Mouse (Mus musculus): ENCODE measurements around the gene Cpn1. TPM values are rescaled to one million over a fixed set of nuclear protein-coding genes. Genes with fewer than 3 reads are reported as not detected.

The Cpn1 gene
- polyA plus RNA-seq, 1 experiment = 0.27 TPM

DNA sequence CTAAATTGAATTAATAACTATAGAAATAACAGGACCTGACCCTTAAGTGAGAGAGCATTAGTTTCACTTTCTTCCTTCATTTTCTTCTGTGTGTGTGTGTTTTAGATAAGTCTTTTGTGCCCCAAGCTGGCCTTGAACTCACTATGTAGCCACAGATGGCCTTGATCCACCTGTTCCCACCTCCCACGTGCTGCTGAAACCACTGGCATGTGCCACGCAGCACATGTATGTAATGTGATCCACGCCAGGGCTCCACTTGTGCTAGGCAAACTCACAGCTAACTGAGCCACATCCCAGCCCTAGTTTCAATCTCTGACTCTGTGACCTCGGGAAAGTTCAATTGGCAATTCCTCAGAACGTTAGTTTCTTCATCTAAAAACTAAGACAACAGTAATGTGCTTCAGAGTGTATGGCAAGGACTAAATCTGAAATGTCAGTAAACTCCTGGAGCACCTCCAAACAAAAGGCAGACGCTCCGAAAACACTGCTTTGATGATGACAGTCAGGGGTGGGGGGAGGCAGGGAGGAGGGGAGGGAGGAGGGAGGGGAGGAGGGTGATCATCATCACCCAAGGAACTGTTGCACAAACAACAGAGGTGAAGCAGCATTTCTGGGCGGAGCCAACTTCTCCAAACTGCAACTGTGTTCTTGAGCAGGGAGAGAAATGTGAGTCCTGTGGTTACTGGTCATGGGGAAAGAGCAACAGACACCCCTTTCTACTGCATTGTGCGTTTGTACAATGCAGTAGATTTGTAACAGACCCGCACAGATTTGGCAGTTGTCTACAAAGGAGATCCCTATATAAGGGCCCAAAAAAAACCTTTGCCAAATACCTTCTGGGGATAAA is 60.0 kb downstream of the Cpn1 start:
- Histone ChIP-seq H3K36me3 (ENCODE audit: control insufficient read depth, insufficient read depth, low read length) (no peaks in the 10 kb centered on the region), H3K4me1 (replicated peaks; ENCODE audit: control insufficient read depth, insufficient read depth, low read length) (no peaks in the 10 kb centered on the region), H3K27ac (ENCODE audit: control insufficient read depth, insufficient read depth, low read length) (no peak overlapping the region), H3K4me3 (ENCODE audit: control insufficient read depth, insufficient read depth, low read length) (no peak overlapping the region), H3K27me3 (ENCODE audit: control insufficient read depth, insufficient read depth, low read length) (no peaks in the 10 kb centered on the region)
- TF ChIP-seq CTCF (IDR thresholded peaks at IDR 0.05; ENCODE audit: borderline replicate concordance, control insufficient read depth, extremely low read depth, insufficient read depth, low read length, poor library complexity) = no peak
- TF ChIP-seq POLR2A (IDR thresholded peaks at IDR 0.05; ENCODE audit: control insufficient read depth, extremely low read depth, insufficient read depth, low read length, poor library complexity) = no peak
- 65% methylated on average over 10 of the region's 10 CpGs for WGBS
- no peak for DNase-seq

- H3K4me3 ChIP-seq (ENCODE audit: control insufficient read depth, insufficient read depth, low read length) = no peak overlapping the region
Measured at GRCm38 (mm10) chr19:43924361-43924760, 62.0 kb downstream of the Cpn1 start.

DNA sequence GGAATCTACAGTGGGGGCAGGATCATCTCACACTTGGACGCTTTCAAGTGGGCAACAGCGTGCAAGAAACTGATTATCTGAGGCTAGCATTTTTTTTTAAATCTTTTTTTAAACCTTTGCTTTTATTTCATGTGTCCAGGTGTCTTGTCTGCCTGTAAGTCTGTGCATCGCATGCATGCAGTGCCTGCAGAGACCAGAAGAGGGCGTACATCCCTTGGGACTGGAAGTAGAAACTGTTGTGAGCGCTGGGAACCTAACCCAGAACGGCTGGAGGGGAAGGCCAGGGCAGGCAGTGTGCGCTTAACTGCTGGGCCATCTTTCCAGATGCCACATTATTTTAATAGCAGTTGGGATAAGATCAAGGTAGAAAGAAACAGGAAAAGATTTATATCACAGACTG is 63.4 kb downstream of the Cpn1 start:
- no peaks in the 10 kb centered on the region for H3K27me3 ChIP-seq (ENCODE audit: control insufficient read depth, insufficient read depth, low read length)
- H3K4me1 ChIP-seq (replicated peaks; ENCODE audit: control insufficient read depth, insufficient read depth, low read length) = peaks cover 3% of the 10 kb centered on the region; the same call in 1 of the 2 replicates
- no peak for DNase-seq
- TF ChIP-seq POLR2A (IDR thresholded peaks at IDR 0.05; ENCODE audit: control insufficient read depth, extremely low read depth, insufficient read depth, low read length, poor library complexity) (no peak), CTCF (IDR thresholded peaks at IDR 0.05; ENCODE audit: borderline replicate concordance, control insufficient read depth, extremely low read depth, insufficient read depth, low read length, poor library complexity) (no peak)
- H3K36me3 ChIP-seq (ENCODE audit: control insufficient read depth, insufficient read depth, low read length) = no peaks in the 10 kb centered on the region
- 96% methylated on average over 7 of the region's 7 CpGs for WGBS
- no peak overlapping the region for H3K4me3 ChIP-seq (ENCODE audit: control insufficient read depth, insufficient read depth, low read length)
- no peak overlapping the region for H3K27ac ChIP-seq (ENCODE audit: control insufficient read depth, insufficient read depth, low read length)

More at GRCm38 (mm10) chr19:43924361-43924760, 62.0 kb downstream of the Cpn1 start:
- TF ChIP-seq CTCF (IDR thresholded peaks at IDR 0.05; ENCODE audit: borderline replicate concordance, control insufficient read depth, extremely low read depth, insufficient read depth, low read length, poor library complexity) = no peak
- TF ChIP-seq POLR2A (IDR thresholded peaks at IDR 0.05; ENCODE audit: control insufficient read depth, extremely low read depth, insufficient read depth, low read length, poor library complexity) = no peak
- H3K27me3 ChIP-seq (ENCODE audit: control insufficient read depth, insufficient read depth, low read length) = no peaks in the 10 kb centered on the region
- 83% methylated on average over 8 of the region's 8 CpGs for WGBS
- no peaks in the 10 kb centered on the region for H3K36me3 ChIP-seq (ENCODE audit: control insufficient read depth, insufficient read depth, low read length)
- H3K27ac ChIP-seq (ENCODE audit: control insufficient read depth, insufficient read depth, low read length) = no peak overlapping the region
- H3K4me1 ChIP-seq (replicated peaks; ENCODE audit: control insufficient read depth, insufficient read depth, low read length) = peaks cover 3% of the 10 kb centered on the region; the same call in 1 of the 2 replicates
- DNase-seq = no peak

DNA sequence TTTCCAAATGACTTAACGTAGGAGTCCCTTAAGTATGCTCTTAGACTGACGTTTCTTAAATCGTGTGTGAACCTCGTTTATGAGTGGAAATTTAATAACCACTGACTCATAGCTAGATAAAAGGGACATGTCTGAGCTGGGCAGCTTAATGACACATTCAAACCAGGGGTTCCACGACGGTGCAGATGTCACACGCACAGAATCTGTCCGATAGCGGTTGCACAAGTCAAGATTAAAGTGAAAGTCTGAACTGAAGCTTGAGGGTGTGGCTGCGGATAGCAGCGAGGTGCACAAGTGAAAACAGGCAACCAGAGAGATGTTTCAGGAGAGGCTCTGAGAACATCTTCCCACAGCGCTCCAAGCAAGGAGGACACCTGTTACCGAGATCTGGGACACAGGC is 64.9 kb downstream of the Cpn1 start:
- DNase-seq = no peak
- Histone ChIP-seq H3K4me3 (ENCODE audit: control insufficient read depth, insufficient read depth, low read length) (no peak overlapping the region; the same call in 1 of the 2 replicates), H3K27me3 (ENCODE audit: control insufficient read depth, insufficient read depth, low read length) (no peaks in the 10 kb centered on the region), H3K36me3 (ENCODE audit: control insufficient read depth, insufficient read depth, low read length) (no peaks in the 10 kb centered on the region), H3K27ac (ENCODE audit: control insufficient read depth, insufficient read depth, low read length) (no peak overlapping the region), H3K4me1 (replicated peaks; ENCODE audit: control insufficient read depth, insufficient read depth, low read length) (peaks cover 13% of the 10 kb centered on the region)
- TF ChIP-seq POLR2A (IDR thresholded peaks at IDR 0.05; ENCODE audit: control insufficient read depth, extremely low read depth, insufficient read depth, low read length, poor library complexity) (no peak), CTCF (IDR thresholded peaks at IDR 0.05; ENCODE audit: borderline replicate concordance, control insufficient read depth, extremely low read depth, insufficient read depth, low read length, poor library complexity) (no peak)
- 52% methylated on average over 13 of the region's 13 CpGs for WGBS

GRCm38 (mm10) chr19:43920453-43921300 is 65.7 kb downstream of the Cpn1 start:
- no peak overlapping the region for H3K27ac ChIP-seq (ENCODE audit: control insufficient read depth, insufficient read depth, low read length)

GRCm38 (mm10) chr19:43919841-43920240 is 66.5 kb downstream of the Cpn1 start:
- TF ChIP-seq POLR2A (IDR thresholded peaks at IDR 0.05; ENCODE audit: control insufficient read depth, extremely low read depth, insufficient read depth, low read length, poor library complexity) (no peak), CTCF (IDR thresholded peaks at IDR 0.05; ENCODE audit: borderline replicate concordance, control insufficient read depth, extremely low read depth, insufficient read depth, low read length, poor library complexity) (no peak)
- H3K4me3 ChIP-seq (ENCODE audit: control insufficient read depth, insufficient read depth, low read length) = no peak overlapping the region
- whole genome bisulfite sequencing = 91% methylated on average over 4 of the region's 4 CpGs
- peaks cover 14% of the 10 kb centered on the region for H3K4me1 ChIP-seq (replicated peaks; ENCODE audit: control insufficient read depth, insufficient read depth, low read length)
- H3K27ac ChIP-seq (ENCODE audit: control insufficient read depth, insufficient read depth, low read length) = no peak overlapping the region
- DNase-seq = no peak
- no peaks in the 10 kb centered on the region for H3K36me3 ChIP-seq (ENCODE audit: control insufficient read depth, insufficient read depth, low read length)
- H3K27me3 ChIP-seq (ENCODE audit: control insufficient read depth, insufficient read depth, low read length) = no peaks in the 10 kb centered on the region

More at GRCm38 (mm10) chr19:43920453-43921300, 65.7 kb downstream of the Cpn1 start:
- peaks cover 14% of the 10 kb centered on the region for H3K4me1 ChIP-seq (replicated peaks; ENCODE audit: control insufficient read depth, insufficient read depth, low read length)
- H3K4me3 ChIP-seq (ENCODE audit: control insufficient read depth, insufficient read depth, low read length) = no peak overlapping the region
- TF ChIP-seq CTCF (IDR thresholded peaks at IDR 0.05; ENCODE audit: borderline replicate concordance, control insufficient read depth, extremely low read depth, insufficient read depth, low read length, poor library complexity) (no peak), POLR2A (IDR thresholded peaks at IDR 0.05; ENCODE audit: control insufficient read depth, extremely low read depth, insufficient read depth, low read length, poor library complexity) (no peak)
- H3K27me3 ChIP-seq (ENCODE audit: control insufficient read depth, insufficient read depth, low read length) = no peaks in the 10 kb centered on the region
- no peak for DNase-seq
- 81% methylated on average over 32 of the region's 32 CpGs for WGBS
- H3K36me3 ChIP-seq (ENCODE audit: control insufficient read depth, insufficient read depth, low read length) = no peaks in the 10 kb centered on the region
